Mouse (Mus musculus) lung, postnatal 0 days (tissue): ENCODE measurements around the gene Zfp300.

Experiments
- CTCF ChIP-seq: IDR thresholded peaks from 2 replicates; pipeline ENCODE4 v1.5.1; 2016; ENCODE audit warnings: antibody characterized with exemption, mild to moderate bottlenecking
- EP300 ChIP-seq: IDR thresholded peaks from 2 replicates; pipeline ENCODE4 v1.6.1; 2016; ENCODE audit warnings: antibody characterized with exemption, mild to moderate bottlenecking, control low read depth

DNA sequence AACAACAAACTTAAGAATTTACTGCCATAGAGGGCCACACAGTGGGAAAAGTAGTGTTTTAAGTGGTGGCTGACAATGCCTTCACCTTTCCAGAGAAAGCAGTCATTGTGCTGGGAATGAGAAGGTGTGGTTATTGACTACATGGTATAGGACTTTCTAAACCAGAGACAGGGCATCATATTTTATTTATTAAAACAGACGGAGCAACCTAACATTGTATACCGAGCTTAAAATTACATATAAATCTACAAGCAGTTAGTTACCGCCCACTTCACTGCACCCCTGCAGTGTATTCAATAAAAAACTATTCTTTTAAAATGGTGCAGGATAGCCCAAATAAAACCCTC, 26.8 kb downstream of the Zfp300 start:
- no peak for TF ChIP-seq CTCF
- TF ChIP-seq EP300, result no peak
